Mouse (Mus musculus): Measurements from ENCODE around the gene Phf21a. TPM values are rescaled to one million over a fixed set of nuclear protein-coding genes. Genes with fewer than 3 reads are reported as not detected.

The Phf21a gene
- polyA plus RNA-seq, 1 experiment from 2014 or later, result 12.7 TPM

DNA sequence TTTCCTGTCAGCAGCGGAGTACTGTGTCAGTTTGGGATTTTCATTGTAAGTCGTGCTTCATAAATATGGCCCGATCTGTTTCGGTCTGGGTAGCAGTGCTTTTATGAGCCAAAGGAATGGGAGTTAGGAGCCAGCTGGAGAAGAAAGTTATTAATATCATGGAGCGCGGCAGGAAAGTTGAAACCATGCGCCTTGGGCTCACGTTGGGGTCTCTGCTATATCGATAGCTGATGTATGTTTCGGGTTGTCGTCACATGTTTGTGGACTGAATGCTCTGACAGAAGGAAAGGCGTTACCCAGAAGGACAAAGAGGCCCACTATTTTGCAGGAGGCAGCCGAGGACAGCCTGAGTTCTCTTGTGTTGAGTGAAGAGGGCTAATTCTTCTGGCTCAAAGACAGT lies 36.2 kb upstream of the Phf21a start:
- 90% methylated on average over 13 of the region's 13 CpGs for WGBS
- ATAC-seq (replicated peaks; ENCODE audit: low FRiP score), result no peak
- no peaks in the 10 kb centered on the region for H3K36me3 ChIP-seq (ENCODE audit: control insufficient read depth, insufficient read depth, low read length)
- DNase-seq (ENCODE audit: low spot score), result no peak
- H3K9me3 ChIP-seq (ENCODE audit: control insufficient read depth, low read length), result no peaks in the 10 kb centered on the region
- peaks cover 47% of the 10 kb centered on the region for H3K27me3 ChIP-seq (replicated peaks; ENCODE audit: control insufficient read depth, insufficient read depth, low read length)
- H3K27ac ChIP-seq (ENCODE audit: low read depth, low read length), result no peak overlapping the region
- H3K4me1 ChIP-seq (replicated peaks; ENCODE audit: control insufficient read depth, insufficient read depth, low read length), result peaks cover 22% of the 10 kb centered on the region
- H3K4me3 ChIP-seq (ENCODE audit: low read depth, low read length), result no peak overlapping the region
- no peak overlapping the region for H3K9ac ChIP-seq (ENCODE audit: low read depth, low read length)
- H3K4me2 ChIP-seq, result no peak overlapping the region

DNA sequence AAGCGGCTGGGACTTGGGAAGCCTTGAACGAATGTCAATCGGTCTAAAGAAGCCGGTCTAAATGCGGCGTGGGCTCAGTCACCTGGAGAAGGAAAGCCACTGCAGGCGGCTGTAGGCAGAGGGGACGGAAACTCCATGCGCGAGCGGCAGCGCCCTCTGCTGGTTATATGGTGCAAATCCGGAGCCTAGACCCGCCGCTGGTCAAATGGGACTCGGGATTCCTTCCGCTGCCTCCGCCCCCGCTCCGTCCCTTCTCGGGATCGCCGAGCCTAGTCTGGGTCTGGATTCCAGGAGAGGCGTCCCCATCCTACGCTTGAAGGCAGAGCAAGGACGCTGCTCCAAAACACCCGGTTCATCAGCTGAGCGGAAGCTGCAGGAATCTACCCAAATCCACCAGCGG lies 34.4 kb upstream of the Phf21a start:
- DNase-seq (ENCODE audit: low spot score) (peak; percentile 90), ATAC-seq (replicated peaks; ENCODE audit: low FRiP score) (peak; percentile 45; the same call in 1 of the 2 replicates)
- Histone ChIP-seq H3K4me1 (replicated peaks; ENCODE audit: control insufficient read depth, insufficient read depth, low read length) (peaks cover 22% of the 10 kb centered on the region), H3K36me3 (ENCODE audit: control insufficient read depth, insufficient read depth, low read length) (no peaks in the 10 kb centered on the region), H3K27me3 (replicated peaks; ENCODE audit: control insufficient read depth, insufficient read depth, low read length) (peaks cover 36% of the 10 kb centered on the region), H3K4me3 (ENCODE audit: low read depth, low read length) (peak overlapping the region; percentile 51), H3K9ac (ENCODE audit: low read depth, low read length) (no peak overlapping the region), H3K4me2 (peak overlapping the region; percentile 86), H3K27ac (ENCODE audit: low read depth, low read length) (no peak overlapping the region), H3K9me3 (ENCODE audit: control insufficient read depth, low read length) (no peaks in the 10 kb centered on the region)
- under 1% methylated on average over 29 of the region's 29 CpGs for WGBS

GRCm38 (mm10) chr2:92058936-92059335 lies 34.0 kb upstream of the Phf21a start:
- Histone ChIP-seq H3K4me2 (peak overlapping the region; percentile 86), H3K27me3 (replicated peaks; ENCODE audit: control insufficient read depth, insufficient read depth, low read length) (peaks cover 36% of the 10 kb centered on the region), H3K27ac (ENCODE audit: low read depth, low read length) (no peak overlapping the region), H3K9me3 (ENCODE audit: control insufficient read depth, low read length) (no peaks in the 10 kb centered on the region), H3K4me1 (replicated peaks; ENCODE audit: control insufficient read depth, insufficient read depth, low read length) (peaks cover 22% of the 10 kb centered on the region), H3K36me3 (ENCODE audit: control insufficient read depth, insufficient read depth, low read length) (no peaks in the 10 kb centered on the region), H3K9ac (ENCODE audit: low read depth, low read length) (no peak overlapping the region), H3K4me3 (ENCODE audit: low read depth, low read length) (peak overlapping the region; percentile 51)
- no peak for ATAC-seq (replicated peaks; ENCODE audit: low FRiP score)
- 3% methylated on average over 11 of the region's 11 CpGs for WGBS
- DNase-seq (ENCODE audit: low spot score), result no peak

- Histone ChIP-seq H3K9ac (ENCODE audit: low read depth, low read length) (peak overlapping the region; percentile 44; the same call in 1 of the 2 replicates), H3K27me3 (replicated peaks; ENCODE audit: control insufficient read depth, insufficient read depth, low read length) (peaks cover 30% of the 10 kb centered on the region)
- DNase-seq (ENCODE audit: low spot score), result peak; percentile 54
These were observed 33.3 kb upstream of the Phf21a start for GRCm38 (mm10) chr2:92059481-92060220.

DNA sequence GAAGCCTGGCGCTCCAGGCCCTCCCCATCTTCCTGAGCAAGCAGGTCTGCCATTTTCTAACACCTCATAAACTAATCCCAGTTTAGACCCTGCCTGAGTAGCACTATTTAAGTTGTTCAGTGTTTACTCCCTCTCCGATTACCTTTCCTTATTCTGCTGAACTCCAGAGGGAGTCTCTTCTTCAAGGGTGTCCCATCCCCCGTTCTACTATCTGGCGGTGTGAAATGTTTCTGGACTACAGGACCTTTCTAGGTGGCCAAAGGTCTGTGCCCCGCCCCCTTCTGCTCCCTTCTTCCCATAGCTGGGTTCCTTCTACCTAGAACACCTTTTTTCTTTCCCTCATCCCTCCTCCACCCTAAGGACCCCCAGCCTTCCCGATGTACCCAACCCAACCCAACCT lies 32.6 kb upstream of the Phf21a start:
- DNase-seq (ENCODE audit: low spot score), result no peak
- WGBS, result 16% methylated on average over 6 of the region's 6 CpGs
- Histone ChIP-seq H3K4me1 (replicated peaks; ENCODE audit: control insufficient read depth, insufficient read depth, low read length) (peaks cover 22% of the 10 kb centered on the region), H3K9me3 (ENCODE audit: control insufficient read depth, low read length) (no peaks in the 10 kb centered on the region), H3K36me3 (ENCODE audit: control insufficient read depth, insufficient read depth, low read length) (no peaks in the 10 kb centered on the region), H3K9ac (ENCODE audit: low read depth, low read length) (no peak overlapping the region), H3K4me3 (ENCODE audit: low read depth, low read length) (peak overlapping the region; percentile 51), H3K27ac (ENCODE audit: low read depth, low read length) (no peak overlapping the region), H3K27me3 (replicated peaks; ENCODE audit: control insufficient read depth, insufficient read depth, low read length) (peaks cover 28% of the 10 kb centered on the region), H3K4me2 (peak overlapping the region; percentile 86)
- ATAC-seq (replicated peaks; ENCODE audit: low FRiP score), result no peak

More at GRCm38 (mm10) chr2:92059481-92060220, 33.3 kb upstream of the Phf21a start:
- peak; percentile 42 for ATAC-seq (replicated peaks; ENCODE audit: low FRiP score)
- peak overlapping the region; percentile 51 for H3K4me3 ChIP-seq (ENCODE audit: low read depth, low read length)
- under 1% methylated on average over 63 of the region's 63 CpGs for WGBS
- H3K4me1 ChIP-seq (replicated peaks; ENCODE audit: control insufficient read depth, insufficient read depth, low read length), result peaks cover 22% of the 10 kb centered on the region
- no peaks in the 10 kb centered on the region for H3K9me3 ChIP-seq (ENCODE audit: control insufficient read depth, low read length)
- peak overlapping the region; percentile 86 for H3K4me2 ChIP-seq
- no peak overlapping the region for H3K27ac ChIP-seq (ENCODE audit: low read depth, low read length)
- no peaks in the 10 kb centered on the region for H3K36me3 ChIP-seq (ENCODE audit: control insufficient read depth, insufficient read depth, low read length)

GRCm38 (mm10) chr2:92061337-92061736 lies 31.6 kb upstream of the Phf21a start:
- ATAC-seq (replicated peaks; ENCODE audit: low FRiP score) (no peak), DNase-seq (ENCODE audit: low spot score) (no peak)
- Histone ChIP-seq H3K9me3 (ENCODE audit: control insufficient read depth, low read length) (no peaks in the 10 kb centered on the region), H3K4me2 (no peak overlapping the region), H3K9ac (ENCODE audit: low read depth, low read length) (no peak overlapping the region), H3K27me3 (replicated peaks; ENCODE audit: control insufficient read depth, insufficient read depth, low read length) (peaks cover 28% of the 10 kb centered on the region), H3K27ac (ENCODE audit: low read depth, low read length) (no peak overlapping the region), H3K36me3 (ENCODE audit: control insufficient read depth, insufficient read depth, low read length) (no peaks in the 10 kb centered on the region), H3K4me1 (replicated peaks; ENCODE audit: control insufficient read depth, insufficient read depth, low read length) (peaks cover 14% of the 10 kb centered on the region), H3K4me3 (ENCODE audit: low read depth, low read length) (no peak overlapping the region)
- WGBS, result 74% methylated on average over 5 of the region's 5 CpGs

DNA sequence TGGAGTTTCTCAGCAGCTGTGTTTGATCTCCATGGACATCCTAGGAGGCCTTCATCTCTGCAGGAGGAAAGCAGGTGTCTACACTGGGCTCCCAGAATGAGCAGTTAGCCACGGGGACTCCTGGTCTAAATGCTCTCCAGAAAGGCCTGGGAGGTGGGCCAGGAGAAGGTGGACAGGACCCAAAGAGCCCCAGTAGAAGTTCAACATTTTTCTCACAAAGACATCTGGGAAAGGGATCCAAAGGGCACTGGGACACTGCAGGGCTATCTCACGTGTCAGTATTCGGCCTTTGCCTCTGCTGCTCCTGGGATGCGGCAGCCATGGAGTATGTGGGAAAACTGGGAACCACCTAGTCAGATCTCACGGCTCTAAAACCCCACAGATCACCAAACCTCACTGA lies 29.8 kb upstream of the Phf21a start:
- H3K4me3 ChIP-seq (ENCODE audit: low read depth, low read length), result no peak overlapping the region
- H3K27me3 ChIP-seq (replicated peaks; ENCODE audit: control insufficient read depth, insufficient read depth, low read length), result peaks cover 28% of the 10 kb centered on the region
- ATAC-seq (replicated peaks; ENCODE audit: low FRiP score) (no peak), DNase-seq (ENCODE audit: low spot score) (no peak)
- no peak overlapping the region for H3K4me2 ChIP-seq
- H3K9me3 ChIP-seq (ENCODE audit: control insufficient read depth, low read length), result no peaks in the 10 kb centered on the region
- 65% methylated on average over 5 of the region's 5 CpGs for WGBS
- no peak overlapping the region for H3K27ac ChIP-seq (ENCODE audit: low read depth, low read length)
- no peaks in the 10 kb centered on the region for H3K36me3 ChIP-seq (ENCODE audit: control insufficient read depth, insufficient read depth, low read length)
- peaks cover 14% of the 10 kb centered on the region for H3K4me1 ChIP-seq (replicated peaks; ENCODE audit: control insufficient read depth, insufficient read depth, low read length)
- H3K9ac ChIP-seq (ENCODE audit: low read depth, low read length), result no peak overlapping the region

DNA sequence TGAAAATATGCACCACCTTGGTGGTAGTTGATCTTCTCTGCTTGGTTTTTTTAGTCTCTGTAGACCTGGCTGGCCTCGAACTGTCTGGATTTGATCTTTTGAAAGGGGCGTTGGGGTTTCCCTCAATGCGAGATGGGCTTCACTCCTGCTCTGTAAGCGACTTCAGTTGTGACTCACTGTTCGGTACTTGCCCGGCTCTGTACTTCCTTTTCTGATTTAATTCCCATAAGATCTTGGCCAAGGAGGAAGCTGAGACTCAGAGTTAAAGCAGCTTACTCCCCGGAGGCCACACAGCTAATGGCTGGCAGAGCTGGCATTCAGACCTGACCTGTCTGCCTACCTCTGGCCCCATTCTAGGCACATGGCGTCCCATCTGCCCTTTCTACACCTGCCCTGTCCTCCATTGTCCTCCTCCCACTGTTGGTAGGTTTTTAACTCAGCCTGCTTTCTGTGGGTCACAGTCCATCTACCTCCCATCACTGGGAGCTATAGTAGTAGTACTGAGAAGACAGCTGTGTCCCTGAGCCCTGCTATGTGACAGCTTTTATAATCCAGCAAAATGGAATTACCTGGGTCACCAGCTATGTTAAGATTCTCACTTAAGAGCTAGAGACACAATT lies 27.5 kb upstream of the Phf21a start:
- DNase-seq (ENCODE audit: low spot score) (no peak), ATAC-seq (replicated peaks; ENCODE audit: low FRiP score) (no peak)
- no peak overlapping the region for H3K4me2 ChIP-seq
- peaks cover 9% of the 10 kb centered on the region for H3K27me3 ChIP-seq (replicated peaks; ENCODE audit: control insufficient read depth, insufficient read depth, low read length)
- H3K9me3 ChIP-seq (ENCODE audit: control insufficient read depth, low read length), result no peaks in the 10 kb centered on the region
- no peak overlapping the region for H3K4me3 ChIP-seq (ENCODE audit: low read depth, low read length)
- no peaks in the 10 kb centered on the region for H3K4me1 ChIP-seq (replicated peaks; ENCODE audit: control insufficient read depth, insufficient read depth, low read length)
- no peaks in the 10 kb centered on the region for H3K36me3 ChIP-seq (ENCODE audit: control insufficient read depth, insufficient read depth, low read length)
- H3K27ac ChIP-seq (ENCODE audit: low read depth, low read length), result no peak overlapping the region
- no peak overlapping the region for H3K9ac ChIP-seq (ENCODE audit: low read depth, low read length)
- 65% methylated on average over 8 of the region's 8 CpGs for WGBS

DNA sequence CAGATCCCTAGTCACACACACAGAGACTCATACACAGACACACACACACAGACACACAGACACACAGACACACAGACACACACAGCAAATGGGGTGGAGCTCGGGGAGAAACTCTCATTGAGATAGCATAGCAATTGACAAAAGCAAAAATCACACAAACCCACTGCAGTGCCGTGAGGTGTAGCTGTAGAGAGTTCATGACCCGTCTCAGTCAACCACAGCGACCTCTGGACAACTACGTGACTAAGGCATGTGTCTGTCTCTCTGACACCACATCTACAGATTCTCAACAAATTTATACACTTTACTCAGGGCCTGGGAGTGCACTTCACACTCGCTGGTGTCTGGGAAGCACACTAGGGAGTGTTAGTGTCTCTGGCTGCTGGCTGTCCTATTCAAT lies 27.0 kb upstream of the Phf21a start:
- no peak for ATAC-seq (replicated peaks; ENCODE audit: low FRiP score)
- Histone ChIP-seq H3K27ac (ENCODE audit: low read depth, low read length) (no peak overlapping the region), H3K9me3 (ENCODE audit: control insufficient read depth, low read length) (no peaks in the 10 kb centered on the region), H3K27me3 (replicated peaks; ENCODE audit: control insufficient read depth, insufficient read depth, low read length) (0 out of 2 replicates have a peak, but pooled peaks cover 4% of the 10 kb centered on the region), H3K36me3 (ENCODE audit: control insufficient read depth, insufficient read depth, low read length) (no peaks in the 10 kb centered on the region), H3K4me1 (replicated peaks; ENCODE audit: control insufficient read depth, insufficient read depth, low read length) (no peaks in the 10 kb centered on the region), H3K4me2 (no peak overlapping the region), H3K4me3 (ENCODE audit: low read depth, low read length) (no peak overlapping the region), H3K9ac (ENCODE audit: low read depth, low read length) (no peak overlapping the region)
- no peak for DNase-seq (ENCODE audit: low spot score)
- WGBS, result 67% methylated on average over 6 of the region's 6 CpGs
